ENCODE assay signal across 9 mouse cellular contexts in the genomic region with DNA sequence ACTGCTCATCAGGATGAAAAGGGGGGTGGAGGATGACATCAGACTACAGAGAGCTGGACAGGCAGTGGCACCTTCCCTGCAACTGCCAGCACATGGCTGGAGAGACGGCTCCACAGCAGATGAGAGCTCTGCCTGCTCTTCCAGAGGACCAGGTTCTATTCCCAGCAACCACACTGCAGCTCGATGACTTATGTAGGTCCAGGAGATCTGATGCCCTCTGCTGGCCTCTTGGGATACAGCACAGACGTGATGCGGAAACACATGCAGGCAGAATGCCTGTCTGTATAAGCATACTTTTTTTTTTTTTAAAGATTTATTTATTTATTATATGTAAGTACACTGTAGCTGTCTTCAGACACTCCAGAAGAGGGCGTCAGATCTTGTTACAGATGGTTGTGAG. TPM values are rescaled to one million over a fixed set of nuclear protein-coding genes. Genes with fewer than 3 reads are reported as not detected.
DNase-seq lines count a peak whose midpoint lies in the region; ATAC-seq and TF ChIP-seq lines count a peak whose summit lies in the region.
"Had no signal": no experiment of that assay in that cellular context is flagged by ENCODE, and none has a peak within 500 bp of the region (broad histone marks: within the 10 kb centered on the region; RNA-seq: fewer than 3 reads in every experiment).

No protein-coding gene starts in this region.

- no peak overlapping the region for H3K9ac ChIP-seq in heart, postnatal 0 days (replicated peaks; ENCODE audit: low read depth, low read length)
- H3K9ac ChIP-seq in heart, embryonic 12.5 days, result no peak overlapping the region
- no peak overlapping the region for H3K9ac ChIP-seq in liver, embryonic 14.5 days (replicated peaks)
- H3K9ac ChIP-seq: limb, embryonic 12.5 days had no signal

- no peak overlapping the region for H3K27ac ChIP-seq in heart, postnatal 0 days (ENCODE audit: low read depth)
- no peak overlapping the region for H3K27ac ChIP-seq in heart, embryonic 12.5 days (ENCODE audit: poor library complexity, severe bottlenecking)
- no peak overlapping the region for H3K27ac ChIP-seq in bone marrow, adult 2 months (ENCODE audit: control insufficient read depth, insufficient read depth, low read depth, low read length, poor library complexity)
- H3K27ac ChIP-seq in liver, embryonic 14.5 days, result no peak overlapping the region
- H3K27ac ChIP-seq: limb, embryonic 12.5 days had no signal

- no peak overlapping the region for H3K4me3 ChIP-seq in heart, postnatal 0 days (ENCODE audit: low read depth, low read length)
- no peak overlapping the region for H3K4me3 ChIP-seq in heart, embryonic 12.5 days
- H3K4me3 ChIP-seq in bone marrow, adult 2 months (replicated peaks; ENCODE audit: control insufficient read depth, low read depth, low read length), result no peak overlapping the region
- no peak overlapping the region for H3K4me3 ChIP-seq in liver, embryonic 14.5 days (ENCODE audit: insufficient read depth in 1 of 2, low read depth in 2 of 2, low read length in 2 of 2)
- H3K4me3 ChIP-seq: limb, embryonic 12.5 days had no signal

- peaks cover 17% of the 10 kb centered on the region; the same call in 1 of the 2 replicates for H3K36me3 ChIP-seq in heart, postnatal 0 days (replicated peaks; ENCODE audit: control insufficient read depth, insufficient read depth, low read length)
- H3K36me3 ChIP-seq in heart, embryonic 12.5 days, result peaks cover 26% of the 10 kb centered on the region
- H3K36me3 ChIP-seq in liver, embryonic 14.5 days (replicated peaks; ENCODE audit: control insufficient read depth, insufficient read depth, low read depth), result peaks cover 3% of the 10 kb centered on the region; the same call in 1 of the 2 replicates

- 73% methylated on average over 4 of the region's 5 CpGs for WGBS in heart, postnatal 0 days
- WGBS in heart, embryonic 12.5 days, result 68% methylated on average over 5 of the region's 5 CpGs
- WGBS in bone marrow, adult 2 months, result 65% methylated on average over 5 of the region's 5 CpGs
- 53% methylated on average over 4 of the region's 5 CpGs for WGBS in liver, embryonic 14.5 days (ENCODE audit: insufficient replicate concordance)

- no peak for TF ChIP-seq POLR2A in bone marrow, adult 2 months (IDR thresholded peaks at IDR 0.05; ENCODE audit: borderline replicate concordance, control insufficient read depth, low read depth, low read length)

- no peaks in the 10 kb centered on the region for H3K27me3 ChIP-seq in heart, postnatal 0 days (ENCODE audit: control insufficient read depth, insufficient read depth, low read length)
- no peaks in the 10 kb centered on the region for H3K27me3 ChIP-seq in heart, embryonic 12.5 days (replicated peaks)
- no peaks in the 10 kb centered on the region for H3K27me3 ChIP-seq in liver, embryonic 14.5 days (ENCODE audit: control insufficient read depth, insufficient read depth, low read length)
- H3K27me3 ChIP-seq: limb, embryonic 12.5 days had no signal

- no peaks in the 10 kb centered on the region for H3K4me1 ChIP-seq in heart, postnatal 0 days (ENCODE audit: control insufficient read depth, insufficient read depth)
- peaks cover 2% of the 10 kb centered on the region for H3K4me1 ChIP-seq in heart, embryonic 12.5 days (replicated peaks)
- peaks cover 6% of the 10 kb centered on the region; the same call in 1 of the 2 replicates for H3K4me1 ChIP-seq in bone marrow, adult 2 months (ENCODE audit: control insufficient read depth, insufficient read depth, low read length)
- H3K4me1 ChIP-seq in liver, embryonic 14.5 days (replicated peaks; ENCODE audit: control insufficient read depth in 2 of 2, insufficient read depth in 2 of 2, low read length in 1 of 2), result peaks cover 0 to 4% of the 10 kb centered on the region in 2 experiments; a peak in 3 of 4 replicates

- H3K4me2 ChIP-seq in heart, postnatal 0 days (ENCODE audit: low read depth, low read length), result no peak overlapping the region
- no peak overlapping the region for H3K4me2 ChIP-seq in heart, embryonic 12.5 days
- H3K4me2 ChIP-seq in liver, embryonic 14.5 days (ENCODE audit: low read depth), result no peak overlapping the region
- H3K4me2 ChIP-seq: limb, embryonic 12.5 days had no signal

- ATAC-seq in heart, postnatal 0 days (ENCODE audit: insufficient read depth, low read depth), result no peak
- ATAC-seq in heart, embryonic 12.5 days (ENCODE audit: insufficient number of reproducible peaks, low FRiP score), result no peak
- ATAC-seq in liver, embryonic 14.5 days (ENCODE audit: insufficient read depth), result no peak

- no peak for DNase-seq in heart, postnatal 0 days (ENCODE audit: low spot score)
- DNase-seq in A20 (ENCODE audit: low read depth, low spot score), result peak; percentile 72
- no peak for DNase-seq in liver, embryonic 14.5 days (ENCODE audit: low read depth in 3 of 3, low spot score in 3 of 3)
- no peak for DNase-seq in frontal cortex, postnatal 25 days (ENCODE audit: low spot score in 2 of 2)
- no peak for DNase-seq in layer of hippocampus, postnatal 10 days (ENCODE audit: low spot score in 2 of 2)
- no peak for DNase-seq in adrenal gland, postnatal 10 days

- peak; percentile 41 for TF ChIP-seq CTCF in heart, postnatal 0 days (IDR thresholded peaks at IDR 0.05; ENCODE audit: low read depth)
- peak; percentile 68 for TF ChIP-seq CTCF in bone marrow, adult 2 months (IDR thresholded peaks at IDR 0.05; ENCODE audit: control insufficient read depth, insufficient read depth, low read length)
- peak; percentile 80 for TF ChIP-seq CTCF in liver, embryonic 14.5 days (IDR thresholded peaks at IDR 0.05; ENCODE audit: low read depth)

- no peak for TF ChIP-seq EP300 in heart, postnatal 0 days (IDR thresholded peaks at IDR 0.05; ENCODE audit: low read depth)
- no peak for TF ChIP-seq EP300 in liver, embryonic 14.5 days (IDR thresholded peaks at IDR 0.05; ENCODE audit: low read depth)

- no peaks in the 10 kb centered on the region for H3K9me3 ChIP-seq in heart, postnatal 0 days (replicated peaks; ENCODE audit: control insufficient read depth, low read length)
- H3K9me3 ChIP-seq in heart, embryonic 12.5 days (replicated peaks), result no peaks in the 10 kb centered on the region
- H3K9me3 ChIP-seq in liver, embryonic 14.5 days (ENCODE audit: control insufficient read depth, low read length), result no peaks in the 10 kb centered on the region
- H3K9me3 ChIP-seq: limb, embryonic 12.5 days had no signal

RNA-seq across cellular contexts. Expression of a gene that starts 6.8 kb away (rescaled TPM):
- total RNA-seq in heart, postnatal 0 days (2014; rRNA removed; ENCODE audit: low replicate concordance), result 18.0 and 19.6 TPM in 2 replicates
- polyA plus RNA-seq in heart, postnatal 0 days (2015; fragmentation: Nextera tagmentation; extraction: Ambion mirVana), result 3.7 TPM in 2 replicates
- 11.4 and 12.2 TPM in 2 replicates for polyA plus RNA-seq in heart, embryonic 12.5 days (2016; fragmentation: Nextera tagmentation; extraction: Ambion mirVana)
- polyA plus RNA-seq in bone marrow, adult 2 months (2011; ENCODE audit: insufficient read depth, insufficient read length, low replicate concordance, missing spikeins), result 17.1 and 35.2 TPM in 2 replicates
- polyA plus RNA-seq in liver, embryonic 14.5 days (2012; rRNA removed), result 8.8 and 10.1 TPM in 2 replicates
- 4.0 and 5.2 TPM in 2 replicates for polyA plus RNA-seq in liver, embryonic 14.5 days (2014; fragmentation: Nextera tagmentation; extraction: Ambion mirVana)
- total RNA-seq in layer of hippocampus, postnatal 10 days (2021), result 10 to 100 TPM; 24.0 to 24.1 TPM
- 10 to 100 TPM; 13.4 to 16.2 TPM for total RNA-seq in adrenal gland, postnatal 10 days (2021)

RNA-seq across cellular contexts. Expression of a gene that starts 22.3 kb away (rescaled TPM):
- 0.08 and 2.1 TPM in 2 replicates for total RNA-seq in heart, postnatal 0 days (2014; rRNA removed; ENCODE audit: low replicate concordance)
- 0.32 and 0.64 TPM in 2 replicates for polyA plus RNA-seq in heart, postnatal 0 days (2015; fragmentation: Nextera tagmentation; extraction: Ambion mirVana)
- 0.42 TPM in 2 replicates for polyA plus RNA-seq in heart, embryonic 12.5 days (2016; fragmentation: Nextera tagmentation; extraction: Ambion mirVana)
- polyA plus RNA-seq in bone marrow, adult 2 months (2011; ENCODE audit: insufficient read depth, insufficient read length, low replicate concordance, missing spikeins), result 173 and 363 TPM in 2 replicates
- 0.97 and 1.00 TPM in 2 replicates for polyA plus RNA-seq in liver, embryonic 14.5 days (2012; rRNA removed)
- 0.76 and 1.2 TPM in 2 replicates for polyA plus RNA-seq in liver, embryonic 14.5 days (2014; fragmentation: Nextera tagmentation; extraction: Ambion mirVana)
- 1 to 10 TPM; 2.8 TPM for total RNA-seq in layer of hippocampus, postnatal 10 days (2021)
- total RNA-seq in adrenal gland, postnatal 10 days (2021), result 10 to 100 TPM in 1 of 2 experiments, 1 to 10 TPM in 1; 2.6 to 24.5 TPM

RNA-seq across cellular contexts. Expression of a gene that starts 39.2 kb away (rescaled TPM):
- total RNA-seq in heart, postnatal 0 days (2014; rRNA removed; ENCODE audit: low replicate concordance), result 51.8 and 63.6 TPM in 2 replicates
- polyA plus RNA-seq in heart, postnatal 0 days (2015; fragmentation: Nextera tagmentation; extraction: Ambion mirVana), result 50.6 and 54.2 TPM in 2 replicates
- 52.1 and 53.1 TPM in 2 replicates for polyA plus RNA-seq in heart, embryonic 12.5 days (2016; fragmentation: Nextera tagmentation; extraction: Ambion mirVana)
- polyA plus RNA-seq in bone marrow, adult 2 months (2011; ENCODE audit: insufficient read depth, insufficient read length, low replicate concordance, missing spikeins), result 24.8 and 31.6 TPM in 2 replicates
- 19.6 and 20.2 TPM in 2 replicates for polyA plus RNA-seq in liver, embryonic 14.5 days (2012; rRNA removed)
- 37.5 and 43.4 TPM in 2 replicates for polyA plus RNA-seq in liver, embryonic 14.5 days (2014; fragmentation: Nextera tagmentation; extraction: Ambion mirVana)
- 10 to 100 TPM; 45.0 to 50.9 TPM for total RNA-seq in layer of hippocampus, postnatal 10 days (2021)
- 10 to 100 TPM; 47.1 to 55.0 TPM for total RNA-seq in adrenal gland, postnatal 10 days (2021)

RNA-seq across cellular contexts. Expression of a gene that starts 42.3 kb away (rescaled TPM):
- total RNA-seq in heart, postnatal 0 days (2014; rRNA removed; ENCODE audit: low replicate concordance), result 0.50 and 3.5 TPM in 2 replicates
- polyA plus RNA-seq in heart, postnatal 0 days (2015; fragmentation: Nextera tagmentation; extraction: Ambion mirVana), result 0.31 and 0.48 TPM in 2 replicates
- polyA plus RNA-seq in heart, embryonic 12.5 days (2016; fragmentation: Nextera tagmentation; extraction: Ambion mirVana), result 0.82 and 1.3 TPM in 2 replicates
- 3.6 and 5.1 TPM in 2 replicates for polyA plus RNA-seq in bone marrow, adult 2 months (2011; ENCODE audit: insufficient read depth, insufficient read length, low replicate concordance, missing spikeins)
- polyA plus RNA-seq in liver, embryonic 14.5 days (2012; rRNA removed), result 0.42 and 0.60 TPM in 2 replicates
- 0.10 and 0.24 TPM in 2 replicates for polyA plus RNA-seq in liver, embryonic 14.5 days (2014; fragmentation: Nextera tagmentation; extraction: Ambion mirVana)
- total RNA-seq in layer of hippocampus, postnatal 10 days (2021), result 100 to 1,000 TPM; 252 to 272 TPM
- total RNA-seq in adrenal gland, postnatal 10 days (2021), result 1 to 10 TPM; 4.5 to 7.7 TPM

Comparison
In these comparisons a context has a peak if more than half of its experiments do, and no peak if none do; other contexts are left out.
1. RNA of a gene that starts 22.3 kb away (polyA plus RNA-seq): 173 to 363 TPM in bone marrow, adult 2 months; 0.76 to 1.2 TPM in liver, embryonic 14.5 days, 0.32 to 0.64 TPM in heart, postnatal 0 days and 0.42 TPM in heart, embryonic 12.5 days; every median in the first group is over 10 times any median in the second.
2. Peak in every context shown above with its lines, with median percentiles within 50 percentile points of each other: CTCF ChIP-seq.